13 mouse cellular contexts compared by ENCODE assay signal in the genomic region with DNA sequence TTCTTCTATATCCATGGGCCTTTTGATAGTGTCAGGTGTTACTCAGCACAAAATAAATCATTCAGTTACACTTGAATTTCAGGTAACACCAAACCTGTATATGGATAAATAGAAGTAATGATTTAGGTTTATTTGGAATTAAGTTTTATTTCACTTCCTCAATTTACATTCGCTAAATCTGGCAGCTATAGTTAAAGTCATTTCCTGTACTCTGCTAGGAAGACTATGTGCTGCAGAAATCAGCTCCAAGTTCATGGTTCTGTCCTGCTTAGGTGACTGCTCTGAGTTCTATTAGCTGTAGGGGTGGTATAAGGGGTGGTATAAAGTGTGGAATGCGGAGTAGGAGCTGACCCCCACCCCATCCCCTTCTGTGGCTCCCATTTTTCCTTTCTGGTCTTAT.
"Had no signal": no experiment of that assay in that cellular context is flagged by ENCODE, and none has a peak within 500 bp of the region (broad histone marks: within the 10 kb centered on the region; RNA-seq: fewer than 3 reads in every experiment).

No protein-coding gene starts in this region.

- DNase-seq: lung, adult 18-20 months; lung, embryonic 14.5 days; lung, postnatal 10 days; lung, postnatal 4 days; right cerebral cortex, postnatal 14 days; thymus, adult 2 months; thymus, postnatal 36 days had no signal

- H3K36me3 ChIP-seq: midbrain, embryonic 13.5 days; midbrain, embryonic 15.5 days; neural tube, embryonic 12.5 days had no signal

- H3K4me1 ChIP-seq: megakaryocyte, embryonic 14.5 days; midbrain, embryonic 13.5 days; midbrain, embryonic 15.5 days; neural tube, embryonic 12.5 days had no signal

- H3K9me3 ChIP-seq: megakaryocyte, embryonic 14.5 days; midbrain, embryonic 13.5 days; midbrain, embryonic 15.5 days; neural tube, embryonic 12.5 days had no signal

- H3K27ac ChIP-seq: liver, embryonic 14.5 days; midbrain, embryonic 13.5 days; midbrain, embryonic 15.5 days; neural tube, embryonic 12.5 days had no signal

- H3K4me2 ChIP-seq: lung, embryonic 14.5 days; midbrain, embryonic 11.5 days; midbrain, embryonic 13.5 days; midbrain, embryonic 15.5 days; neural tube, embryonic 12.5 days had no signal

- ATAC-seq: midbrain, embryonic 13.5 days; midbrain, embryonic 15.5 days had no signal

- H3K4me3 ChIP-seq: megakaryocyte, embryonic 14.5 days; midbrain, embryonic 13.5 days; midbrain, embryonic 15.5 days; neural tube, embryonic 12.5 days had no signal

- H3K27me3 ChIP-seq: megakaryocyte, embryonic 14.5 days; midbrain, embryonic 13.5 days; midbrain, embryonic 15.5 days; neural tube, embryonic 12.5 days had no signal

- H3K9ac ChIP-seq: liver, embryonic 14.5 days; lung, embryonic 14.5 days; midbrain, embryonic 13.5 days; midbrain, embryonic 15.5 days; neural tube, embryonic 12.5 days had no signal
